Mouse (Mus musculus) neural tube, embryonic 10.5 days (tissue): ENCODE measurements around the gene Tatdn2.
"Not testable (repeated sequence)": the region's sequence is repeated elsewhere in the genome, so short reads cannot be mapped to it uniquely, and the experiment has no call there.

Experiments used
- DNase-seq: peaks from one replicate; pipeline ENCODE4 v3.0.0-alpha.2; 2017; ENCODE audit warnings: low spot score; ENCODE audit errors: extremely low spot score

Gene Tatdn2

DNA sequence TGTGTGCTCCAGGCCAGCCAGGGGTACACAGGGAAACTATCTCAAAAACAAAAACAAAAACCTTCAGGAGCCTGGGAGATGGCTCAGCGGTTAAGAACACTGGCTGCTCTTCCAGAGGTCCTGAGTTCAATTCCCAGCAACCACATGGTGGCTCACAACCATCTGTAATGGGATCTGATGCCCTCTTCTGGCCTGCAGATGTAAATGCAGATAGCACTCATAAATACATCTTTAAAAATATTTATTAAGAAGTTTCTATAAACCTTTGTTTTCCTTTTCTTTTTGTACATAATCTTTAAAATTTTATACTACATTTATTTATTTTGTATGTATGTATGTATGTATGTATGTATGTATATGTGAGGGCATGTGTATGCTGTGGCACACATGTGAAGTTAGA is 24.8 kb upstream of the Tatdn2 start:
- not testable (repeated sequence) for DNase-seq

- no peak for DNase-seq
These were observed 23.9 kb upstream of the Tatdn2 start for GRCm38 (mm10) chr6:113672989-113673388.

DNA sequence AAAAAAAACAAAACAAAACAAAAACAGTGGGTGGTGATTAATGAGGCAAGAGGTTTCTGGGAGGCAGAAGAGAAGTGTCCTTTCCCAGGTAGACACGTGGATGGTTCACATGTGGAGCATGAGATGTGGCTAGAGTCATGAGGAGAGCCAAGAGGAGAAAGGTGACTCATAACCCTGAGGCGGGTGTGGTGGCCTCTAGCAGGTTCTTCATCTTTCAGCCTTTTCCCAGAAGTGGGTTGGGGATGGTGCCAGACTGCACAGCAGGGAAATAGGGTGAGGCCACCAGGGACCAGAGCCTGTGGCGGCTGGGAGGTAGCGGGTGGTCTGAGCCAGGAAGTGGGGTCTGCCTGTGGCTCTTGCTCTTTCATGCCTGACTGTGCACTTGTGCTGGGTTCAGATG is 21.6 kb upstream of the Tatdn2 start:
- no peak for DNase-seq

DNA sequence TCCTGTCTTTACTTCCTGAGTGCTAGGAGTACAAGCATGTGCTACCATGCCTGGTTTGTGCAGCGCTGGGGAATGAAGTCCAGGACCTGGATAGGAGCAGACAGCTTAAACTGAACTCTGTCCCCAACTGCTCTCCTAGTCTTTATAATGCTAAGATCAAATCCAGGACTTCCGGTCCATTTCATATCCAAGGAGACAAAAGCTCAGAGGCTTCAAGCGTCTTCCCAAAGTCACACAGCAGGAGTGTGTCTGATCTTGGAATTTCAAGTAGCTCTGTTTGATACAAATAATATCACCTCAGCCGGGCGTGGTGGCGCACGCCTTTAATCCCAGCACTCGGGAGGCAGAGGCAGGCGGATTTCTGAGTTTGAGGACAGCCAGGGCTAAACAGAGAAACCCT is 20.9 kb upstream of the Tatdn2 start:
- no peak for DNase-seq

- no peak for DNase-seq
These were observed 19.6 kb upstream of the Tatdn2 start for GRCm38 (mm10) chr6:113677070-113677734.

DNA sequence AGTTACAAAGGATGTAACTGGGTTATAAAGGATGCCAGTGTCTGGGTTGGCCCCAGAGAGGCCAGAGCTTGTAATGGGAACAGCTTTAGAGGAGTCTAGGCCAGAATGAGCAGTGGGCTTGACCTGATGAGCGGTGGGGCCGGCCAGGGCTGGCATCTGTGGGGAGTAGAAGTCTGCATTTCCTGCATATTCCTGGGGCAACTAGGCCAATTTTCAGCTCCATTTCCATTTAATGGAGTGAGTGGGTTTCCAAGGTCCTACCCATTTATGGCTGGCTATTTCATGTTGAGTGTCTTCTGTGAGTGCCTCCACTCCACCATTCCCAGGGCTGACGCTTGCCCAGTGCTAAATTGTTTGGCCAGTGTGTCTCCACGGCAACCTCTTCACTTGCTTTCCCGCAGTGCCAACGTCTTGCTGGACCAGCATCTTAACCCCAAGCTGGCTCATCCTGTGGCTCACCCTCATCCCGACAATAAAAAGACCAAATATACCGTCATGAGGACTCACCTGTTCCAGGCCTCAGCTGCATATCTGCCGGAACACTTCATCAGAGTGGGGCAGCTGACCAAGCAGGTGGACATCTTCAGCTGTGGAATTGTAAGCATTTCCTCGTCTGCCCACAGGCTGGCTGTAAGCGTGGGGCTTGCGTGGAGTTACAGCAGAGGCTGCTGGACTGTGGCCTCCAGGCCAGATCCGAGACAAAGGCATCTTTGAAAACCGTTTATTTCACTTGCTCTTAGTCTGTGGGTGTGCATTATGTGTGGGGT is 18.4 kb upstream of the Tatdn2 start:
- no peak for DNase-seq

DNA sequence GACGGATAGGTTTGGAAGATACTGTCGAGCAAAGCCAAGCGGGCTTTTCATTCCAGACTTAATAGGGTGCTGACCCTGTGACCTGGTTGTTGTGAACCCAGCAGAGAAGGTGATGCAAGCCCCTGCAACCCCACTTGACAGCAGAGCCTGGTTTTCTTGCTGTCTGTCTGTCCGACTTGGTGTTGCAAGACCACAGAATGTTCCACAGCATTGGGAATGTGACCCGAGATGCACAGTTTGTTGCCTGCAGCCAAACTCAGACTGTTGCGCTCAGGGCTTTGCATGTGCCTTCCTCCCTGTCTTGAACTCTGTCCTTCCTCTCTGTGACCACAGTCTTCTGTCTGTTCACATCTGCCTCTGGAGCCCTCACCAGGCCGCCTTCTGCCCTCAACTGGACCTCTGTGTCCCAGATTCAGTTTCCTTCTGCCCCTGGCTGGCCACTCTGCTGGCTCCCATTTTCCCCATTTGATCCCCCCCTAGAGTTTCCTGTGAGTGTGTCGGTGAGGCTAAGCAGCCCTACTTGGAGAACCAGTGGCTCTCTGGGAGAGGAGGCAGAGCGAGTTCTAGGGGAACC is 16.8 kb upstream of the Tatdn2 start:
- DNase-seq = no peak

DNA sequence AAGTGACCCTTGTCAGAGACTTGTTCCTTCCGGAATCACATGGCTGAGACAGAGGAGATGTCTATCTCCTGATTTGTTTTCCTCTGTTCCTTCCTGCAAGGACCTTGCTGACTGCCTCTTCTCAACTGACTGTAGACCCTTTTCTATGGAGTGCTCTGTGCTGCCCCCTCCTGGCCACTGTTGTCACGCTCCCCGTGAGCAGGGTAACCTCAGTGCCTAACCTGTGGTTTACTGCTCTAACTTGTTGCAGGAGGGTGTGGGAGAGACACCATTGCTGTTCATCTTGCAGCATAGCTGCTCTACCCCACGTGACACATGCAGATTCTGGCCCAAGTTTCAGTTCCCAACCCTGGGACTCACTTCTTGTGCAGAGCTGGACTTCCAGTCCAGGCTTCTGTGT is 15.6 kb upstream of the Tatdn2 start:
- peak; percentile 84 for DNase-seq

GRCm38 (mm10) chr6:113683081-113683825 is 13.6 kb upstream of the Tatdn2 start:
- no peak for DNase-seq

GRCm38 (mm10) chr6:113686551-113687125 is 10.2 kb upstream of the Tatdn2 start:
- DNase-seq = no peak

DNA sequence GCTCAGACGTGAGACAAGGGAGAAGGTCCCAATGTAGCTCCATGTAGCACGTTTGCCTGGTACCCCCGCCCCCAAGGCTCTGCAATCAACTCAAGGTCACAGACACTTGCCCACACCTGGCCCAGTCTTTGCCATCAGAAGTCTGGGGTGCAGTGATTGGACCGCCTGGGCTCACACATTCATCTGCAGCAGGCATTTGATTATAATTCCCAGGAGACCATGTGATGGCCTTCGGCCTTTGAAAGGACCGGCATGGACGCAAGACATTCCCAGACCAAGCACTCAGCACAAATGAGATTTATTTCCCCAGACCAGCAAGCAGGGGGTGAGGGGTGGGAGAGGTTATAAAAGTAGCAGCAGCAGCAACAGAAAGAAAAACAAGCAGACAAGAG is 6.8 kb upstream of the Tatdn2 start:
- peak; percentile 71 for DNase-seq

- DNase-seq = peak; percentile 75
These were observed 6.3 kb upstream of the Tatdn2 start for GRCm38 (mm10) chr6:113690400-113691083.

DNA sequence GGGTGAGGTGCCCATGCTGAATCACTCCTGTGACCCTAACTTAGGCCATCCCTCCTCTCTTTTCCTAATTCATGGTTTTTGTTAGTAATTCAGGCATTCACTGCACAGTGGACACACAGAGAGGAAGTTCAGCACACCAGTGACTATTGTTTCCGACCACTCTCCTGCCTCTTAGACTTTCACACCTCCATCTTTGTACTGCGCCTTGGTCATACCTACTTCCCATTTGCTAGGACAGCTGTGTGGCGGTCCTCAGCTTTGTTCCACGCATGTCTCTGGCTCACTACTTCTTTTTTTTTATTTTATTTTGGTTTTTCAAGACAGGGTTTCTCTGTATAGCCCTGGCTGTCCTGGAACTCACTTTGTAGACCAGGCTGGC is 5.8 kb upstream of the Tatdn2 start:
- DNase-seq = no peak

DNA sequence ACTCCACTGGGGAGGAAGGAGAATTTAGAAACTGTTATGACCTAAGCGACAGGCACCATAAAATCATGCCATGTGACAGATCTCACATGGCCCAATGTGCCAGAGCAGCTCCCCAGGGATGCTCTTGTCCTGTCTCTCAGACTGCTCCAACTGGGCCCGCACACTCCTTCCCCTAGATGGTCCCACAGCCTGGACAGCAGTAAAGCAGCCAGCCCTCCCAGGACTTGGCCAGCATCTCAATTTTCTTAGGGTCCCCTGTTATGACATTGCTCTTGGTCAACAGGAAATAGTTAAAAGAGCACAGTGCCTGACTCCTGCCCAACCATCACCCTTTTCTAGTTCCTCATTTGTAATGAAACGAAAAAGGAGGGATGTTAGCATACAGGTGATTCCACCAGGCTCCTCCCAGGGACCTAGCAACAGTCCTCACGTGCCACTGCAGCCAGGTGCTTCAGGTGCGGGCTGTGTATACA is 4.2 kb upstream of the Tatdn2 start:
- DNase-seq = no peak

GRCm38 (mm10) chr6:113693377-113693776 is 3.5 kb upstream of the Tatdn2 start:
- no peak for DNase-seq

DNA sequence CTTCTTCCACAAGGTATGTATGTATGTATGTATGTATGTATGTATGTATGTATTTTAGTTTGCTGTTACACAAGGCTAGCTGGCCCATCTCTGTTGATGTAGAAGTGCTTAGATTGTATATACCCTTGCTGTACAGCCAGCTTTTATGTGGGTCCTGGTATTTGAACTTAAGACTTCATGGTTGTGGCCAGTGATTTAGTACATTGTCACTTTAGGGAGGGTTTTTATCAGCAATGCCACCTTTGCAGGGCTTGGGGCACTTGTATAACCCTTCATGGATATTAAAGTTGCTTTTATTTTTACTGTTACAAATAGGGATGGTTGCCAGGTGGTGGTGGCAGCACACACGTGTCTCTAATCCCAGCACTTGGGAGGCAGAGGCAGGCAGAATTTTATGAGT is 1.6 kb upstream of the Tatdn2 start:
- no peak for DNase-seq

- DNase-seq = no peak
These were observed 989 bp upstream of the Tatdn2 start for GRCm38 (mm10) chr6:113695766-113696355.

GRCm38 (mm10) chr6:113697222-113698205 is 664 bp downstream of the Tatdn2 start:
- DNase-seq = peak; percentile 59

DNA sequence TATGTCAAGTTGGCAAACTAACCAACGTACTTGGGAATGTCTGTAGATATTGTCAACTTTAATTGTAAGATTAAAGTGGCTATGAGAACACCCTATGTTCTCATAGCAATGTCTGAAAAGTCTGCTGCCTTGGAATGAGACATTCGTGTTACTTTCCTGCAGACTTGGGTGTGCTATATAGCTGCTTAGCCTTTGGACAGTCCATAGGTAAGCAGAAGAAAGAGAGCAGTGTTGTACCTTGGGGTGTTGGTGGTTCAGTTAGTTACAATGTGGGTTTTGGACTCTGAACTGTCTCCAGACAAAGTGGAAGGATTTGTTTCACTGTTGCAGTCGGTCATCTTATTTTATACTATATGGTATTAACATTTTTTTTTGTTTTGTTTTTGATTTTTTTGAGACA is 15.9 kb downstream of the Tatdn2 start:
- no peak for DNase-seq
